Mouse (Mus musculus): ENCODE data around the gene S100a16. TPM values are rescaled to one million over a fixed set of nuclear protein-coding genes. Genes with fewer than 3 reads are reported as not detected.

The S100a16 gene
- total RNA-seq (2014; fragmentation: Nextera tagmentation) (not detected in 2 replicates), total RNA-seq (2017) (not detected in 2 replicates)

- ATAC-seq (replicated peaks; ENCODE audit: poor library complexity, severe bottlenecking) = no peak
Measured at GRCm38 (mm10) chr3:90537141-90537904, at the start of gene S100a16. Gene S100a16 (plus strand): TSS chr3:90537254.

GRCm38 (mm10) chr3:90488576-90488975, 48.5 kb upstream of the S100a16 start:
- ATAC-seq (replicated peaks; ENCODE audit: poor library complexity, severe bottlenecking) = no peak

- ATAC-seq (replicated peaks; ENCODE audit: poor library complexity, severe bottlenecking) = peak; percentile 96
Measured at GRCm38 (mm10) chr3:90490696-90491256, 46.3 kb upstream of the S100a16 start, which contains the start of gene Snapin. Gene Snapin (minus strand): TSS chr3:90491033.

- ATAC-seq (replicated peaks; ENCODE audit: poor library complexity, severe bottlenecking) = peak; percentile 15; the same call in 1 of the 2 replicates
Measured at GRCm38 (mm10) chr3:90491350-90491749, 45.7 kb upstream of the S100a16 start.

- no peak for ATAC-seq (replicated peaks; ENCODE audit: poor library complexity, severe bottlenecking)
Measured at GRCm38 (mm10) chr3:90493831-90494540, 43.1 kb upstream of the S100a16 start.

- no peak for ATAC-seq (replicated peaks; ENCODE audit: poor library complexity, severe bottlenecking)
Measured at GRCm38 (mm10) chr3:90495850-90496525, 41.1 kb upstream of the S100a16 start.

- ATAC-seq (replicated peaks; ENCODE audit: poor library complexity, severe bottlenecking) = no peak
Measured at GRCm38 (mm10) chr3:90497597-90497996, 39.5 kb upstream of the S100a16 start.

GRCm38 (mm10) chr3:90503444-90503843, 33.6 kb upstream of the S100a16 start:
- ATAC-seq (replicated peaks; ENCODE audit: poor library complexity, severe bottlenecking) = no peak

- no peak for ATAC-seq (replicated peaks; ENCODE audit: poor library complexity, severe bottlenecking)
Measured at GRCm38 (mm10) chr3:90505216-90505615, 31.8 kb upstream of the S100a16 start.

- no peak for ATAC-seq (replicated peaks; ENCODE audit: poor library complexity, severe bottlenecking)
Measured at GRCm38 (mm10) chr3:90506362-90506761, 30.7 kb upstream of the S100a16 start.

GRCm38 (mm10) chr3:90508287-90508949, 28.6 kb upstream of the S100a16 start:
- no peak for ATAC-seq (replicated peaks; ENCODE audit: poor library complexity, severe bottlenecking)

GRCm38 (mm10) chr3:90508950-90509746, 27.9 kb upstream of the S100a16 start, which contains the start of gene Chtop:
Gene Chtop (minus strand): TSS chr3:90509498.
- peak; percentile 78 for ATAC-seq (replicated peaks; ENCODE audit: poor library complexity, severe bottlenecking)

- ATAC-seq (replicated peaks; ENCODE audit: poor library complexity, severe bottlenecking) = no peak
Measured at GRCm38 (mm10) chr3:90509747-90510123, 27.3 kb upstream of the S100a16 start.

- no peak for ATAC-seq (replicated peaks; ENCODE audit: poor library complexity, severe bottlenecking)
Measured at GRCm38 (mm10) chr3:90512276-90512675, 24.8 kb upstream of the S100a16 start.

- ATAC-seq (replicated peaks; ENCODE audit: poor library complexity, severe bottlenecking) = no peak
Measured at GRCm38 (mm10) chr3:90512948-90513642, 24.0 kb upstream of the S100a16 start.

GRCm38 (mm10) chr3:90513796-90514590, 23.1 kb upstream of the S100a16 start, which contains the start of the genes S100a1 and S100a13:
Gene S100a1 (minus strand): TSS chr3:90514392.
Gene S100a13 (plus strand): TSS chr3:90514435.
- ATAC-seq (replicated peaks; ENCODE audit: poor library complexity, severe bottlenecking) = peak; percentile 75

- ATAC-seq (replicated peaks; ENCODE audit: poor library complexity, severe bottlenecking) = peak; percentile 64
Measured at GRCm38 (mm10) chr3:90514691-90515090, 22.4 kb upstream of the S100a16 start.

- no peak for ATAC-seq (replicated peaks; ENCODE audit: poor library complexity, severe bottlenecking)
Measured at GRCm38 (mm10) chr3:90515242-90515641, 21.8 kb upstream of the S100a16 start.
